Mouse (Mus musculus): ENCODE results near the gene Ccr7.

DNA sequence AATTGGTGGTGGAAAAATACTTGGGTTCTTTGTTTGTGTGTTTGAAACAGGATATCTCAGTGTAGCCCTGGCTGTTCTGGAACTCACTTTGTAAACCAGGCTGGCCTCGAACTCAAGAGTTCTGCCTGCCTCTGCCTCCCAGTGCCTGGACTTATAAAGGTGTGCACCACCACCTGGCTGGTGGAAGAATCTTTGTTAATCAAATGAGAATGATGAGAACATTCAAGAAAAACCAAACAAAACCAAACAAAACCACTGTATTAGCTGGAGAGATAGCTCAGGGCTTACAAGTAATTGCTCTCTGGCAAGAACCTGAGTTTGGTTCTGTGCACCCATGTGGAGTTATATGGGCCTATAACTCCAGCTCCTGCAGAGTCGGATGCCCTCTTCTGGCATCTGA lies 14.6 kb upstream of the Ccr7 start:
- no peak for TF ChIP-seq GATA1 (IDR thresholded peaks at IDR 0.05; ENCODE audit: borderline replicate concordance, low read length)
- no peak for TF ChIP-seq FLI1 (IDR thresholded peaks at IDR 0.05; ENCODE audit: low read length)

Data from megakaryocyte, embryonic 14.5 days (primary cell).